Comparison of ENCODE assay signal across 13 mouse cellular contexts in genomic region chr11:68446547-68446946, GRCm38 (mm10). TPM values are rescaled to one million over a fixed set of nuclear protein-coding genes. Genes with fewer than 3 reads are reported as not detected.
"Had no signal": no experiment of that assay in that cellular context is flagged by ENCODE, and none has a peak within 500 bp of the region (broad histone marks: within the 10 kb centered on the region; RNA-seq: fewer than 3 reads in every experiment).

No protein-coding gene starts in this region.

- H3K36me3 ChIP-seq: limb, embryonic 12.5 days; midbrain, embryonic 10.5 days had no signal

- H3K27ac ChIP-seq: kidney, postnatal 0 days; limb, embryonic 12.5 days; liver, embryonic 14.5 days; midbrain, embryonic 10.5 days had no signal

- H3K4me3 ChIP-seq: limb, embryonic 12.5 days; midbrain, embryonic 10.5 days had no signal

- H3K4me2 ChIP-seq: limb, embryonic 12.5 days had no signal

- DNase-seq: kidney, adult 9 months; kidney, postnatal 36 days; liver; lung, adult 18-20 months; midbrain, embryonic 14.5 days; right cerebral cortex, postnatal 4 days; thymus, adult 18-20 months; thymus, postnatal 14 days had no signal

- H3K9me3 ChIP-seq: limb, embryonic 12.5 days; midbrain, embryonic 10.5 days had no signal

- H3K9ac ChIP-seq: limb, embryonic 12.5 days; liver, embryonic 14.5 days had no signal

RNA-seq across cellular contexts. Expression of gene Ntn1, which starts 45.9 kb away (rescaled TPM):
- total RNA-seq: megakaryocyte progenitor cell, adult 5-6 weeks had no signal
